Mouse (Mus musculus) spleen, adult 2 months (tissue): ENCODE results near the gene Ppm1j. TPM values are rescaled to one million over a fixed set of nuclear protein-coding genes. Genes with fewer than 3 reads are reported as not detected.

Experiments used
- DNase-seq, 2 experiments: peaks; one replicate each; pipeline versions ENCODE4 v3.0.0 to v3.0.0-alpha.2; 2012 to 2021; ENCODE audit warnings: low spot score in 2 of 2, low read depth in 1 of 2
- H3K27ac ChIP-seq: fragments of 200-500 bp; 2 replicates; pipeline ENCODE4 v1.5.1; 2012; ENCODE audit warnings: low read length, inconsistent platforms; ENCODE audit not compliant: insufficient read depth
- H3K27me3 ChIP-seq: fragments of 200-500 bp; 2 replicates; pipeline ENCODE4 v1.6.1; 2012; ENCODE audit warnings: mild to moderate bottlenecking, moderate library complexity, low read length, inconsistent platforms; ENCODE audit not compliant: control insufficient read depth, insufficient read depth
- H3K36me3 ChIP-seq: fragments of 200-500 bp; 2 replicates; pipeline ENCODE4 v1.6.1; 2012; ENCODE audit warnings: mild to moderate bottlenecking, low read length, inconsistent platforms; ENCODE audit not compliant: control insufficient read depth, insufficient read depth
- H3K4me1 ChIP-seq: fragments of 200-500 bp; 2 replicates; pipeline ENCODE4 v1.6.1; 2011; ENCODE audit warnings: inconsistent platforms; ENCODE audit not compliant: control insufficient read depth, insufficient read depth, insufficient read length
- H3K4me3 ChIP-seq: fragments of 200-500 bp; 2 replicates; pipeline ENCODE4 v1.5.1; 2011; ENCODE audit warnings: mild to moderate bottlenecking, inconsistent platforms; ENCODE audit not compliant: insufficient read depth, insufficient read length; ENCODE audit errors: extremely low read depth
- CTCF ChIP-seq: fragments of 200-500 bp; IDR thresholded peaks from 2 replicates; pipeline ENCODE4 v1.5.1; 2011; ENCODE audit warnings: mild to moderate bottlenecking, inconsistent platforms; ENCODE audit not compliant: insufficient read depth, insufficient read length, insufficient replicate concordance; ENCODE audit errors: extremely low read depth
- POLR2A ChIP-seq: fragments of 200-500 bp; IDR thresholded peaks from 2 replicates; pipeline ENCODE4 v1.6.1; 2011; ENCODE audit warnings: low read depth, low read length, inconsistent platforms
- WGBS: fragments of 180-500 bp; shearing (Covaris S2); methylation state at CpG from one replicate; pipeline ENCODE4 v1.1.7; 2018; 5-methylcytosine and 5-hydroxymethylcytosine counted together
- polyA plus RNA-seq: library from polyadenylated mRNA; depleted of rRNA; stranded (reverse); fragments of >200 nt; gene quantifications from 2 replicates; pipeline ENCODE4 v1.2.3, GENCODE M21; 2012

The Ppm1j gene
- polyA plus RNA-seq, 1 experiment, result 13.1 TPM

DNA sequence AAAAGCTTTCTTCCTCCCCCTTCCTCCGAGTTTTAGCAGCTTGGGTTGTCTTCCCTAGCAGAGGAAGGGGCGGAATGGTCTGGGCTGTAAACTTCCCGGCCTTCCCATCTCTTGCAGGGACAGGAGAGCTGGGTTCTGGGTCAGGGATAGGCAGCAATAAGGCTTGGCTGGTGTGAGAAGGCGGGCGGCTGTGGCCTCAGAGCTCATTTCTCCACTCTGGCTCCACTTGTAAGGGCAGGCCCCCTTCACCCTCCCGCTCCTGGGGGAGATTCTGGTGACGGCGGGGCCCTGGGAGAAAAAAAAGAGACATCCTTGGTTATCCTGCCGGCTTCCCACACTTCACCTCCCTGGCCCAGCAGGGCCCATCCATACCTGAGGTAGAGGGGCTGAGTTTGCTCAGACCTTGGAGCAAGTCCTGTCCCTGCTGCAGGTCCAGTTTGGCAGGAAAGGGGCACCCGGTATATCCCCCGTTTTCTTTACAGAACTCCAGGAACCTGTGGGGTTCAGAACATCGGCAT is 14.2 kb downstream of the Ppm1j start:
- peaks cover 15% of the 10 kb centered on the region for H3K36me3 ChIP-seq
- 88% methylated on average over 12 of the region's 12 CpGs for WGBS
- no peaks in the 10 kb centered on the region for H3K27me3 ChIP-seq
- no peak overlapping the region for H3K4me3 ChIP-seq
- H3K27ac ChIP-seq, result no peak overlapping the region
- DNase-seq, result no peak
- peaks cover 3% of the 10 kb centered on the region; the same call in 1 of the 2 replicates for H3K4me1 ChIP-seq
- TF ChIP-seq POLR2A (no peak), CTCF (no peak)

DNA sequence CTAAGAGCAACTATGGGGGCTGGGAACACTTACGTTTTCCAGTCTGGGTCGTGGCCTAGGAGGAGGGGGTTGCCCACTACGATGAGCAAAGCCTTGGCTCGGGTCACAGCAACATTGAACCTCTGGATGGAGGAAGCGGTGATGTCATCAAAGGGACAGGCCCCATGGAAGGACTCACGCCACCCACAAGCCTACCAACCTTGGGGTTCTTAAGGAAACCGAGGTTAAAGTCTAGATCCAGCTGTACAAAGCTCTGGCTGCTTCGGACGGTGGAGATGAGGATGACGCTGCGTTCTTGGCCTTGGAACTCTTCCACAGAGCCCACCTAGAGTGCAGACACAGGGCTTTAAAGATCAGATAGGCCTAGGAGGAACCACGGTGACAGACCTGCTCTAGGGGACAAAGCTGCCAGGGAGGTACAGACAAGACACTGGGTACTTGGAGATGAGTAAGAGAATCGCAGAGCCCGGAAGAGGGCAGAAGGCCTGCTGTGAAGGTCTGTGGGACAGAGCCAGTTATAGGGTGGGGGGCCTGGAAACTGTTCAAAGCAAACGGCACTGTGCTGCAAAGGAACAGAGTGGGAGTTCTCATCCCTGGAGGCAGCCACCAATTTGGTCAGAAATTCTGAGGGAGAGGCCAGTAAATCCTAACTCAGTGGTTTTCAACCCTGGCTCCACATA is 14.9 kb downstream of the Ppm1j start:
- Histone ChIP-seq H3K4me3 (no peak overlapping the region), H3K36me3 (peaks cover 21% of the 10 kb centered on the region), H3K27ac (no peak overlapping the region), H3K4me1 (peaks cover 3% of the 10 kb centered on the region; the same call in 1 of the 2 replicates), H3K27me3 (no peaks in the 10 kb centered on the region)
- no peak for TF ChIP-seq POLR2A
- no peak for TF ChIP-seq CTCF
- 83% methylated on average over 15 of the region's 15 CpGs for WGBS
- no peak for DNase-seq

DNA sequence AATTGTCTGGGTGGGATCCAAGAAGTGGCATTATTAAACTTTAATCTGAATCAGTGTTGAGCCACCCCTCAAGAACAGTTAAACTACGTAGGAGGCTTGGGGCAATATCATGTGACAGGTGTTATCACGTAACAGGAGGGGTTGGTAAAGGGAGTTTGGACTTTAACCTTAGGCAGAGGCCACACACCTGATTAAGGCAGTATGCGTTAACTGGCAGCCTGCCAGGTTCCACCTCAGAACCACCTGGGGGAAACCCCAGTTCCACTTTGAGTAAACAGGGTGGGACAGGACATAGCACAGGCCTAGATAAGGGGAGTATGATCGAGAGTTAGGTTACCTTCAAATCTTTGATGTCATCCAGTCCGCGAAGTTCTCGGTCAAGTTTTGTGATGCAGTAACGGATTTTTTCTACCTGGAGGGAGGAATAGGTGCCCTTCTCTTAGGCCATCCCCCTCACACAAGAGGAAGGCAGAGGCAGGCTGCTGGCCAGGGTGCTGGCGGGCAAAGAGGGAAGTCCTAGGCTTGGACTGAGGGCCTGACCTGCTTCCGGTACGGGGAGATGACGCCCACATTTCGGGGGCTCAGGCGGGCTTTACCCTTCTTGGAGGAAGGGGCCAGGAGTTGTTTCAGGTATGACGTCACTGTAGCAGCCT is 15.7 kb downstream of the Ppm1j start:
- H3K36me3 ChIP-seq, result peaks cover 26% of the 10 kb centered on the region
- DNase-seq, result no peak
- WGBS, result 83% methylated on average over 15 of the region's 15 CpGs
- no peak overlapping the region for H3K4me3 ChIP-seq
- H3K27ac ChIP-seq, result no peak overlapping the region
- TF ChIP-seq CTCF, result no peak
- no peak for TF ChIP-seq POLR2A
- H3K4me1 ChIP-seq, result peaks cover 3% of the 10 kb centered on the region; the same call in 1 of the 2 replicates
- H3K27me3 ChIP-seq, result no peaks in the 10 kb centered on the region

DNA sequence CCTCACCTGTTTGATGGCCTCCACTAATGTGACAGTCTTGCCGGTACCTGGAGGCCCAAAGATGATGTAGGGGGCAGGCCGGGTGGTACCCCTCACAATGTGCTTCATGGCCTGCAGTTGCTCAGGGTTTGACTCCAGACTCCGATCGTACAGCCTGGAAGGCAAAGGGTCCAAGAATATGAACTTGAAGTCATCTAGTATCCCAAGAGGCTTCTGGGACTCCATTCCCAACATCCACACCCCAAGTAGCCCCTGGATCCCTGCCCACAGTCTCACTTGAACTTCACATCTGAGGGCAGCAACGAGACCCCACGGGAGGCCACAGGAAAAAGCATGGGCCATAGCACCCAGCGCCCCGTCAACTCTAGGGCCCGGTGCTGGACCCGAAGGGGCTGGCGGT is 19.8 kb downstream of the Ppm1j start:
- no peak overlapping the region for H3K4me3 ChIP-seq
- H3K4me1 ChIP-seq, result peaks cover 3% of the 10 kb centered on the region; the same call in 1 of the 2 replicates
- 93% methylated on average over 11 of the region's 11 CpGs for WGBS
- H3K27me3 ChIP-seq, result no peaks in the 10 kb centered on the region
- no peak for DNase-seq
- TF ChIP-seq CTCF (no peak), POLR2A (no peak)
- H3K36me3 ChIP-seq, result peaks cover 35% of the 10 kb centered on the region
- H3K27ac ChIP-seq, result no peak overlapping the region

DNA sequence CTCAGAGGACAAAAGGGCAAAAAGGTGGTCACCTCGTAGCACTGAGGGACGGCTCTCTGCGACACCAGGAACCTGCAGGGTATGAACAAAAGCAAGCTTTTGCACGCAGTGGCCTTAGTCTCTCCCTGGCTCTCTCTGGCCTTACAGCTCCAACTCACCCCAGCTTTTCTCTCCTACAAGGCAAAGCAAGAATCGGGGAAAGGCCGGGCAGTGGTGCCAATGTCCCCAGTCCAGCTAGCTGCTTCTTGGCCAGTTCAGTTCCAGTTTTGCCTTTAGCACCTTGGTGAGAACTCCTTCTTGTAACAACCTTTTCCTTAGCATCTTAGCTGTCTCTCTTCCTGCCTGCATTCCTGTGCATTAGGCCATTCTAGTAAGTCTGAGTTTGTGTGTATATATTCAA is 20.6 kb downstream of the Ppm1j start:
- Histone ChIP-seq H3K36me3 (peaks cover 35% of the 10 kb centered on the region), H3K4me3 (no peak overlapping the region)

DNA sequence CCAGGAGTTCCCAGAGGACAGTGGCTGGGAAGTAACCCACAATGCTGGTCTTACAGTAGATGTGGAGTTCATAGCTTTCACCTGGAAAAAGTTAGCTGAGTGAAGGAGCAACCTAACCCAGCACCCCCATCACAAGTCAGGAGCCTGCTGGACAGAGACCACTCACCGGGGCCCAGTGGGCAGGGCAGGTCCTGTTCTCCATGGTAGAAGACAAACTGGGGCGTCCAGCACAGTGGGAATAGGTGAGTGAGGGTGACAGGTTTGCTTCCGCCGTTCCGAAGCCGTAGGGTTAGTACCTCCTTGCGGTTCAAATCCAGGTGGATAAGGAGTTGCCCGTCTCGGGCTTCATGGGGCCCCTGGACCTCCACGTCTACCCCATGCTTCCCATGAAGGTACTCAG is 23.5 kb downstream of the Ppm1j start:
- TF ChIP-seq POLR2A (no peak), CTCF (no peak)
- H3K4me1 ChIP-seq, result no peaks in the 10 kb centered on the region
- no peaks in the 10 kb centered on the region for H3K27me3 ChIP-seq
- DNase-seq, result no peak
- no peak overlapping the region for H3K4me3 ChIP-seq
- H3K36me3 ChIP-seq, result peaks cover 32% of the 10 kb centered on the region
- no peak overlapping the region for H3K27ac ChIP-seq
- 95% methylated on average over 10 of the region's 10 CpGs for WGBS

More for the DNA sequence above, 20.6 kb downstream of the Ppm1j start:
- H3K4me1 ChIP-seq, result peaks cover 3% of the 10 kb centered on the region; the same call in 1 of the 2 replicates
- DNase-seq, result no peak
- H3K27me3 ChIP-seq, result no peaks in the 10 kb centered on the region
- 95% methylated on average over 6 of the region's 6 CpGs for WGBS
- TF ChIP-seq POLR2A (no peak), CTCF (no peak)
- H3K27ac ChIP-seq, result no peak overlapping the region
